Mouse (Mus musculus): Measurements from ENCODE around the gene Cyp2d22. TPM values are rescaled to one million over a fixed set of nuclear protein-coding genes. Genes with fewer than 3 reads are reported as not detected.
"Not testable (repeated sequence)": the region's sequence is repeated elsewhere in the genome, so short reads cannot be mapped to it uniquely, and the experiment has no call there.

Cyp2d22 gene
- polyA plus RNA-seq, 1 experiment, result 67.5 TPM

GRCm38 (mm10) chr15:82406981-82407380 is 26.9 kb upstream of the Cyp2d22 start, which contains the start of gene Cyp2d10:
Gene Cyp2d10 (minus strand): TSS chr15:82407195.
- H3K27ac ChIP-seq (ENCODE audit: insufficient read depth, low read depth, low read length), result no peak within 1 kb of the TSS
- 87% methylated on average over 6 of the region's 6 CpGs for WGBS

DNA sequence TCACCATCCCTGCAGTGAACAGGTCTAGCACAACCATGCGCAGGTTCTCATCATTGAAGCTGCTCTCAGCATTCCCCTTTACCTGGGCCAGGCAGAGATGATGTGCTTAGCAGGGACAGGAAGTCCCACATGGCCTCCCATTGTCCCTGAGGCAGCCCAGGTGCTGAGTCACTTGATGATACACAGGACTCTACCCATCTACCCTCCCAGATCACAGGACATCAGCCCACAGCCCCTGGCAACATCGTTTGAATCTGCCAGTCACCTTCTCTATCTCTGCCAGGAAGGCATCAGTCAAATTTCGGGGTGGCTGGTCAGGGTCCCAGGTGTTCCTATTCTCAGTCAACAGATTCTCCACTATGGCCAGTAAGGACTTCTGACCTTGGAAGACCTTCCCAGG is 24.1 kb upstream of the Cyp2d22 start:
- Histone ChIP-seq H3K4me3 (ENCODE audit: low read depth, low read length) (no peak overlapping the region), H3K27ac (ENCODE audit: insufficient read depth, low read depth, low read length) (no peak overlapping the region), H3K36me3 (ENCODE audit: control insufficient read depth, insufficient read depth, low read length) (no peaks in the 10 kb centered on the region), H3K4me1 (ENCODE audit: control insufficient read depth, insufficient read depth, insufficient read length, low read length) (peaks cover 4% of the 10 kb centered on the region; the same call in 1 of the 2 replicates), H3K27me3 (ENCODE audit: control insufficient read depth, insufficient read depth, low read length) (no peaks in the 10 kb centered on the region)
- 83% methylated on average over 3 of the region's 3 CpGs for WGBS
- TF ChIP-seq CTCF (IDR thresholded peaks at IDR 0.05; ENCODE audit: extremely low read depth, insufficient read length, insufficient replicate concordance, low read depth, low read length), result no peak
- TF ChIP-seq POLR2A (IDR thresholded peaks at IDR 0.05; ENCODE audit: low read depth, low read length), result no peak

More at GRCm38 (mm10) chr15:82406981-82407380, 26.9 kb upstream of the Cyp2d22 start, which contains the start of gene Cyp2d10:
- Histone ChIP-seq H3K4me1 (ENCODE audit: control insufficient read depth, insufficient read depth, insufficient read length, low read length) (peaks cover 4% of the 10 kb centered on the region; the same call in 1 of the 2 replicates), H3K27me3 (ENCODE audit: control insufficient read depth, insufficient read depth, low read length) (no peaks in the 10 kb centered on the region), H3K4me3 (ENCODE audit: low read depth, low read length) (no peak within 1 kb of the TSS), H3K36me3 (ENCODE audit: control insufficient read depth, insufficient read depth, low read length) (no peaks in the 10 kb centered on the region)
- TF ChIP-seq POLR2A (IDR thresholded peaks at IDR 0.05; ENCODE audit: low read depth, low read length) (no peak), CTCF (IDR thresholded peaks at IDR 0.05; ENCODE audit: extremely low read depth, insufficient read length, insufficient replicate concordance, low read depth, low read length) (no peak)

DNA sequence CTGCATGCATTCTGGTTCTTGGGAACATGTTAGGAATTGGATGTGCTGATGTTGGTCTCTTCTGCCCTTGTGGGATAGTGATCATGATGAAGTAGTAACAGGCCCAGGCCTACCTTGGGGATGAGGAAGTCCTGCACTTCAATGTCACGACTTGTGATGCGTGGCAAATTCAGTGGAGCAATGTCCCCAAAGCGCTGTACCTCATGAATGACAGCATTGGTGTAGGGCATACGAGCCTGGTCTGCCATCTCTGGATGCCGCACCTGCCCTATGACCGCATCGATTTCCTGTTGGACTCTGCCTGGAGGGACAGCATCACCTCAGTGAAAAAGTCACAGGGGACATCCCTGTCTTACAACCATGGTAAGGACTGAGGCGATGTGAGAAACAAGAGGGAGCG is 23.5 kb upstream of the Cyp2d22 start:
- no peaks in the 10 kb centered on the region for H3K27me3 ChIP-seq (ENCODE audit: control insufficient read depth, insufficient read depth, low read length)
- H3K4me1 ChIP-seq (ENCODE audit: control insufficient read depth, insufficient read depth, insufficient read length, low read length), result peaks cover 4% of the 10 kb centered on the region; the same call in 1 of the 2 replicates
- no peak overlapping the region for H3K4me3 ChIP-seq (ENCODE audit: low read depth, low read length)
- TF ChIP-seq CTCF (IDR thresholded peaks at IDR 0.05; ENCODE audit: extremely low read depth, insufficient read length, insufficient replicate concordance, low read depth, low read length) (no peak), POLR2A (IDR thresholded peaks at IDR 0.05; ENCODE audit: low read depth, low read length) (no peak)
- 92% methylated on average over 9 of the region's 9 CpGs for WGBS
- no peak overlapping the region for H3K27ac ChIP-seq (ENCODE audit: insufficient read depth, low read depth, low read length)
- no peaks in the 10 kb centered on the region for H3K36me3 ChIP-seq (ENCODE audit: control insufficient read depth, insufficient read depth, low read length)

GRCm38 (mm10) chr15:82402741-82403140 is 22.7 kb upstream of the Cyp2d22 start:
- Histone ChIP-seq H3K4me3 (ENCODE audit: low read depth, low read length) (no peak overlapping the region), H3K27ac (ENCODE audit: insufficient read depth, low read depth, low read length) (no peak overlapping the region), H3K36me3 (ENCODE audit: control insufficient read depth, insufficient read depth, low read length) (no peaks in the 10 kb centered on the region), H3K4me1 (ENCODE audit: control insufficient read depth, insufficient read depth, insufficient read length, low read length) (peaks cover 4% of the 10 kb centered on the region; the same call in 1 of the 2 replicates), H3K27me3 (ENCODE audit: control insufficient read depth, insufficient read depth, low read length) (no peaks in the 10 kb centered on the region)
- 89% methylated on average over 6 of the region's 6 CpGs for WGBS
- TF ChIP-seq CTCF (IDR thresholded peaks at IDR 0.05; ENCODE audit: extremely low read depth, insufficient read length, insufficient replicate concordance, low read depth, low read length) (no peak), POLR2A (IDR thresholded peaks at IDR 0.05; ENCODE audit: low read depth, low read length) (no peak)

DNA sequence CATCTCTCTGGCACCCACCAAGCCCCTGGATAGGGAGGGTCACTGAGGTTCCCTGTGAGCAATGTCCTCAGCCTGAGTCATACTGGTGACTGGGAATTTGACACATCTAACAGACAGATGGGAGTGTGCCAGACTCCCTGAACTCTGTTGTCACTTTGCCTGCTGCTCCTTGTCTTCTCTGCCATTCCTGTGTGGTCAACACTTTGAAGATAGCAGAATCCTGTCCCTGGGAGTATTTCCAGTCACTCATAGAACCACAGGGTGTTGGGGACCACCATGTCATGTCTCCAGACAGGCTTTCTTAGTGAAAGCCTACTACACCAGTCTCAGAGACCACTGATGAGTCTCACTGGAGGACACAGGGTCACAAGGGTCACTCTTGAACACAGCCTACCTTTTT is 22.0 kb upstream of the Cyp2d22 start:
- peaks cover 4% of the 10 kb centered on the region; the same call in 1 of the 2 replicates for H3K4me1 ChIP-seq (ENCODE audit: control insufficient read depth, insufficient read depth, insufficient read length, low read length)
- TF ChIP-seq POLR2A (IDR thresholded peaks at IDR 0.05; ENCODE audit: low read depth, low read length) (no peak), CTCF (IDR thresholded peaks at IDR 0.05; ENCODE audit: extremely low read depth, insufficient read length, insufficient replicate concordance, low read depth, low read length) (no peak)

DNA sequence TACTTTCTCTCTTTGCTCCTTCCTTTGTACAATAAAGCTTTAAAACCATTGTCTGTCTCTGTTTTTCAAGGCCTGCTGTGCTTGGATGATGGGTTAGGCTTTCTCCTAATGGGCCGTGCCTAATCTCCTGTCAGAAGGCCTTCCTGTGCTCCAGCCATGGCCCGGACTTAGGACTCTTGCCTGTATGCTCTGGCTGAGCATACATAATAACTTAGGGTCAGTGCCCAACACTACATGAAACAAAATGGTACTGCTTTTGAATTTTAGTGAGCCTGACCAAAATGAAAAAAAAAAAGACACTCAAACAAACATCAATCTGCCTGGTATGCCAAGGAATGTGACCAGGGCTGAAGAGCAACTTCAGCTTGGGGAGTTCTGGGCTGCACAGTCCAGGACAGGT is 21.5 kb upstream of the Cyp2d22 start:
- TF ChIP-seq CTCF (IDR thresholded peaks at IDR 0.05; ENCODE audit: extremely low read depth, insufficient read length, insufficient replicate concordance, low read depth, low read length), result no peak
- no peak for TF ChIP-seq POLR2A (IDR thresholded peaks at IDR 0.05; ENCODE audit: low read depth, low read length)
- Histone ChIP-seq H3K36me3 (ENCODE audit: control insufficient read depth, insufficient read depth, low read length) (no peaks in the 10 kb centered on the region), H3K4me1 (ENCODE audit: control insufficient read depth, insufficient read depth, insufficient read length, low read length) (no peaks in the 10 kb centered on the region), H3K27me3 (ENCODE audit: control insufficient read depth, insufficient read depth, low read length) (no peaks in the 10 kb centered on the region), H3K27ac (ENCODE audit: insufficient read depth, low read depth, low read length) (no peak overlapping the region), H3K4me3 (ENCODE audit: low read depth, low read length) (no peak overlapping the region)
- WGBS, result 63% methylated on average over 2 of the region's 2 CpGs

More for the DNA sequence above, 22.0 kb upstream of the Cyp2d22 start:
- no peaks in the 10 kb centered on the region for H3K27me3 ChIP-seq (ENCODE audit: control insufficient read depth, insufficient read depth, low read length)
- H3K36me3 ChIP-seq (ENCODE audit: control insufficient read depth, insufficient read depth, low read length), result no peaks in the 10 kb centered on the region
- H3K27ac ChIP-seq (ENCODE audit: insufficient read depth, low read depth, low read length), result no peak overlapping the region
- H3K4me3 ChIP-seq (ENCODE audit: low read depth, low read length), result no peak overlapping the region

- not testable (repeated sequence) for H3K27ac ChIP-seq (ENCODE audit: insufficient read depth, low read depth, low read length); H3K4me1 ChIP-seq (ENCODE audit: control insufficient read depth, insufficient read depth, insufficient read length, low read length); H3K36me3 ChIP-seq (ENCODE audit: control insufficient read depth, insufficient read depth, low read length); H3K4me3 ChIP-seq (ENCODE audit: low read depth, low read length); H3K27me3 ChIP-seq (ENCODE audit: control insufficient read depth, insufficient read depth, low read length)
- WGBS, result 58% methylated on average over 3 of the region's 3 CpGs
Measured at GRCm38 (mm10) chr15:82395955-82396354, 15.9 kb upstream of the Cyp2d22 start.

GRCm38 (mm10) chr15:82393922-82394321 is 13.9 kb upstream of the Cyp2d22 start, which contains the start of gene Cyp2d11:
Gene Cyp2d11 (minus strand): TSS chr15:82394022.
- not testable (repeated sequence) for H3K4me3 ChIP-seq (ENCODE audit: low read depth, low read length); H3K4me1 ChIP-seq (ENCODE audit: control insufficient read depth, insufficient read depth, insufficient read length, low read length); H3K27ac ChIP-seq (ENCODE audit: insufficient read depth, low read depth, low read length); H3K36me3 ChIP-seq (ENCODE audit: control insufficient read depth, insufficient read depth, low read length); H3K27me3 ChIP-seq (ENCODE audit: control insufficient read depth, insufficient read depth, low read length)
- 63% methylated on average over 2 of the region's 2 CpGs for WGBS

DNA sequence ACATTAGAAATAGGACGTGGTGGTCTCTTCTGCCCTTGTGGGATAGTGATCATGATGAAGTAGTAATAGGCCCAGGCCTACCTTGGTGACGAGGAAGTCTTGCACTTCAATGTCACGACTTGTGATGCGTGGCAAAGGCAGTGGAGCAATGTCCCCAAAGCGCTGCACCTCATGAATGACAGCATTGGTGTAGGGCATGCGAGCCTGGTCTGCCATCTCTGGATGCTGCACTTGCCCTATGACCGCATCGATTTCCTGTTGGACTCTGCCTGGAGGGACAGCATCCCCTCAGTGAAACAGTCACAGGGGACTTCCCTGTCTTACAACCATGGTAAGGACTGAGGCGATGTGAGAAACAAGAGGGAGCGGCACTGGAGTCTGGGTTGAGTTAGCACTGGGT is 9.9 kb upstream of the Cyp2d22 start:
- not testable (repeated sequence) for H3K36me3 ChIP-seq (ENCODE audit: control insufficient read depth, insufficient read depth, low read length); H3K4me3 ChIP-seq (ENCODE audit: low read depth, low read length); H3K27ac ChIP-seq (ENCODE audit: insufficient read depth, low read depth, low read length); H3K4me1 ChIP-seq (ENCODE audit: control insufficient read depth, insufficient read depth, insufficient read length, low read length); H3K27me3 ChIP-seq (ENCODE audit: control insufficient read depth, insufficient read depth, low read length)
- 94% methylated on average over 10 of the region's 10 CpGs for WGBS

All from small intestine, adult 2 months (tissue).